ENCODE assay signal across 16 mouse cellular contexts in the genomic region with DNA sequence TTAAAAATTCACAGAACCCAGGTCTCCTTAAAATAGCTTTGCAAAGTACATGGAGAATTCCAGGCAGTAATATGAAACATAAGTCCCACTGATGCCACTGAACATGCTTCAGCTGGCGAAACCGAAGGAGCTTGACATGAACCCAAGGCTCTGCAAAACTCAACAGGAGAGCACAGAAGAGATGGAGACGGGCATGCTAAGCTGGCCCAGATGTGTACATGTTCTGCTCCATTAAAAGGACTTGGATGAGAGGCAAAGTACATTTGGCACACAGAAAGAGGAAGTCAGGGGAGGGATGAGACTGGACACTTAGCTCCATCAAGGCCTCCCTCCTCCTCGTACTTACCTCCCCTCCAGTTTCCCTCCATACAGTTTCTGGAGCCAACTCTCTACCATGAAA. TPM values are rescaled to one million over a fixed set of nuclear protein-coding genes. Genes with fewer than 3 reads are reported as not detected.
"Had no signal": no experiment of that assay in that cellular context is flagged by ENCODE, and none has a peak within 500 bp of the region (broad histone marks: within the 10 kb centered on the region; RNA-seq: fewer than 3 reads in every experiment).

No protein-coding gene starts in this region.

- H3K4me2 ChIP-seq: limb, embryonic 13.5 days; liver, embryonic 13.5 days; midbrain, embryonic 11.5 days; stomach, embryonic 15.5 days had no signal

- DNase-seq: layer of hippocampus, postnatal 36 days; left cerebral cortex, postnatal 4 days; liver, embryonic 13.5 days; lung, adult 2 months; lung, postnatal 14 days; lung, postnatal 4 days; midbrain, embryonic 14.5 days; right cerebral cortex, postnatal 25 days; spleen, adult 18-20 months; thymus, postnatal 25 days had no signal

- H3K27ac ChIP-seq: left cerebral cortex, adult 2 months; limb, embryonic 13.5 days; liver, embryonic 13.5 days; stomach, embryonic 15.5 days had no signal

- H3K4me1 ChIP-seq: liver, embryonic 13.5 days had no signal

- H3K36me3 ChIP-seq: limb, embryonic 13.5 days; liver, embryonic 13.5 days; stomach, embryonic 15.5 days had no signal

- H3K27me3 ChIP-seq: limb, embryonic 13.5 days; stomach, embryonic 15.5 days had no signal

- H3K4me3 ChIP-seq: left cerebral cortex, adult 2 months; limb, embryonic 13.5 days; liver, embryonic 13.5 days; stomach, embryonic 15.5 days had no signal

- H3K9ac ChIP-seq: limb, embryonic 13.5 days; liver, embryonic 13.5 days; stomach, embryonic 15.5 days had no signal

- ATAC-seq: intestine, postnatal 0 days had no signal

- H3K9me3 ChIP-seq: limb, embryonic 13.5 days; liver, embryonic 13.5 days; stomach, embryonic 15.5 days had no signal

RNA-seq across cellular contexts. Expression of a gene that starts 4.1 kb away (rescaled TPM):
- total RNA-seq: megakaryocyte-erythroid progenitor cell, adult 5-6 weeks had no signal
